Mouse (Mus musculus): ENCODE data around the gene 1700067K01Rik. TPM values are rescaled to one million over a fixed set of nuclear protein-coding genes. Genes with fewer than 3 reads are reported as not detected.
A peak's percentile ranks its signal among the peaks of the same experiment; 100 is the strongest.

1700067K01Rik gene
- total RNA-seq (2021), result under 1 TPM; 0.42 to 0.53 TPM
- long read RNA-seq, experiment 1, partial matches to known transcripts, result 0 of 7 reads
- long read RNA-seq, experiment 1, other reads (novel, unspliced or antisense), result 7 of 7 reads
- long read RNA-seq, experiment 2, partial matches to known transcripts, result 0 of 3 reads
- long read RNA-seq, experiment 2, other reads (novel, unspliced or antisense), result 3 of 3 reads

DNA sequence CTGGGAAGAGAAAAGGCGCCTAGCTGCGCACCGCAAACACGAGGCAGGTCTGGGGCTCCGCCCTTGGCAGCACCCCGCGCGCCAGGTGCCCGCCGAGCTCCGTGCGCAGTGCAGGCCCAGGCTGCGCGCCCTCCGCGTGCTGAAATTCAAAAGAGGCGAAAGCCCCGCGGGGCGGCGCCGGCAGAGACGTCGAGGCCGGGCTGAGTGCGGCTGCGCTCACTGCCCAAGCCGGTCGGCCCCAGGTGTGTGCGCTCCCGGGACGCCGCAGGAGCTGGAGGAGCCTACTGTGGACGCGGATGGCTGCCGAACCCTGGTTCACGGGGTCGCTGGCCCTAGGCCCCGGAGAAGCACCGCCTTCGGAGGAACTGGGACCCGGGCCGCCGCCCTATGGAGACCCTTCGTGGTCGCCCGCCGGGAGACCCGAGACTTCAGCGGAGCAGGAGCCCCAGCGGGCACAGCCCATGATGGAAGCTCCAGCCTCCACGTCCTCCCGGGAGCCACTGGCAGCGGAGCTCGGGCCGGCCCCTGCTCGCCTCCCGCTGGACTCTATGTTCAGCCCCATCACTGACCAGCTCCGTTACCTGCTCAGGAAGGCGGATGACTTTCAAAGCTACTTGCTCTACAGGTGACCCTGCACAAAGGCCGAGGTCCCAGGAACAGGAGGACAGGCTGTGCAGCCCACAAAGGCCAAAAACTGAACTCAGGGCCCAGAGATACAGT is at the start of gene 1700067K01Rik:
Gene 1700067K01Rik (plus strand): TSS at position 222 of the 720 bp plus-strand sequence.
- DNase-seq (ENCODE audit: low spot score in 2 of 2), result no peak

DNA sequence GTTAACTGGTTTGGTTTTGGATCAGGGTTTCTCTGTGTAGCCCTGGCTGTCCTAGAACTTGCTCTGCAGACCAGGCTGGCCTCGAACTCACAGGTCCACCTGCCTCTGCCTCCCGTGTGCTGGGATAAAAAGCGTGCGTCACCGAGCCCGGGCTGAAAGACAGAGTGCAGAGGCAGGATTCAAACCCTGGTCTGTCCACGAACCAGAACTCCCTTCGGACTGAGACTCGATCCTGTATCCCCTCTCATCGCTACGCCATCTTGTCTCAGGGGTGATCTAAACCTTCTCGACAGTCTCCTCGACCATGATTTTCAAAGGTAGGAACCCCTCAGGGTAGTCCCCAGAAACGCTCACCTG is 46.6 kb upstream of the 1700067K01Rik start:
- DNase-seq (ENCODE audit: low spot score in 2 of 2), result no peak

DNA sequence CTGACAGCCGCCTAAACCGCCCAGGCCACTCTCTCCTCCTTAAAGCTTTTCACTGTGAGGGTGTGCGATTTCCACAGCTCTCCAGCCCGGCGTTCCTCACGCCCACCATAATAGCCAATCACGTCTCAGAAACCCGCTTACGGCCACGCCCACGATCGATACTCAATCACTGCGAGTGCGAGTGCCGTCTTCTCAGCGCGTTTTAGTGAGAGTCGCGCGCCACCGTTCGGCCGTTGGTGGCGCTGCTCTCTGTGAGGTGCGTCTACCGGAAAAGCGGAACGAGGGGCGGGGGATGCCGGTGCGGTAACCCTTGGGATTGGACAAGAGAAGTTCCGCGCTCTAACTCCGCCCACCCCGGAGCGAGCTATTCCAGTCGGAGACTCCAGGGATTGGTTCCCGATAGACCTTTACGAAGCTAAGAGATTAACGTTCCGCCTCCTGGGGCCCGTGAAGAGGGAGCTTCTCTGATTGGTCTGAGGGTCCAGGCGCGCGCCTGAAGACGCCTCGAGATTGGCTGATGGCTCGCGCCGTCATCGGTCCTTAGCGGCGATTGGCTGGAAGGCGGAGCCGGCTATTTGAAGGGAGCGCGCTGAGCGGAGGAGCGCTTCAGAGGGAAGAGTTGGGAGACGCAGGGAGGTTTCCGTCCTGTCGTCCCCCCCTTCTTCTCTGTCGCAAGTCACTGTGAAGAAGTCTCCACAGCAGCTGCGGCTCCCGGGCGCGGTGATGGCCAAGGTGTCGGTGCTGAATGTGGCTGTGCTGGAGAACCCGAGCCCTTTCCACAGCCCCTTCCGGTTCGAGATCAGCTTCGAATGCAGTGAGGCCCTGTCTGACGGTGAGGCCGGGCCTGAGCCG is 46.0 kb upstream of the 1700067K01Rik start, which contains the start of the genes Gm10644 and Asf1b:
Gene Gm10644 (minus strand): TSS at position 100 of the 852 bp plus-strand sequence.
Gene Asf1b (plus strand): TSS at position 402 of the 852 bp plus-strand sequence.
- peak; percentile 97 to 98 for DNase-seq (ENCODE audit: low spot score in 2 of 2)

DNA sequence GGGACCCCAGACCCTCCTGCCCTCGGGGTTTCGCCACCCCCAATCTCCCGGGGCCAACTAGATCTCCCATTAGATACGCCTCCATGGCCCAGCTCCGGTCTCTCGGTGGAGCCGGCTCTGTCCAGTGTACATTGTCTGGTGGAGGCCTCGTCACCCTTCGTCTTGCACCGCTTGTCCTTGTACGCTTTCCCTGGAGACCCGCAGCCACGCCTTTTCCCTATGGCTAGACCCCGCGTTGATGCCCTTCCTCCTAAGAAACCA is 45.4 kb upstream of the 1700067K01Rik start:
- no peak for DNase-seq (ENCODE audit: low spot score in 2 of 2)

DNA sequence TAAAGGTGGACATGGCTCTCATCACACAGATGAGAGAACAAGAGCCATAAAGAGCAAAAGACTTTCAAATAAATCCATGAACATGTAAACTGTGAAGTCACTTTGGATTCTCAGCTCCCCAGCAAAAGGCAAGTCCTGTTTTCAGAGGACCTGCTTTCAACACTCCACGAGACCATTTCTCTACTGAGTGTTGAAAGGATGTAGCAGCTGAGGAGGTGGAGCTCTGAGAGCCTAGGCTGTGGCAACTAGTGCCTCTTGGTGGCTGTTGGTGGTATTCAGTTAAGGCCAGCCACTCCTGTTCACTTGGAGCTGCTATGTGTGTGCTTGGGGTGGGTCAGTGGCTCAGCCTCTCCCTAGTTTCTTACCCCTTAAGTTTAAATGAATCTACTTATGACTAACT is 44.5 kb upstream of the 1700067K01Rik start:
- DNase-seq (ENCODE audit: low spot score in 2 of 2), result no peak

DNA sequence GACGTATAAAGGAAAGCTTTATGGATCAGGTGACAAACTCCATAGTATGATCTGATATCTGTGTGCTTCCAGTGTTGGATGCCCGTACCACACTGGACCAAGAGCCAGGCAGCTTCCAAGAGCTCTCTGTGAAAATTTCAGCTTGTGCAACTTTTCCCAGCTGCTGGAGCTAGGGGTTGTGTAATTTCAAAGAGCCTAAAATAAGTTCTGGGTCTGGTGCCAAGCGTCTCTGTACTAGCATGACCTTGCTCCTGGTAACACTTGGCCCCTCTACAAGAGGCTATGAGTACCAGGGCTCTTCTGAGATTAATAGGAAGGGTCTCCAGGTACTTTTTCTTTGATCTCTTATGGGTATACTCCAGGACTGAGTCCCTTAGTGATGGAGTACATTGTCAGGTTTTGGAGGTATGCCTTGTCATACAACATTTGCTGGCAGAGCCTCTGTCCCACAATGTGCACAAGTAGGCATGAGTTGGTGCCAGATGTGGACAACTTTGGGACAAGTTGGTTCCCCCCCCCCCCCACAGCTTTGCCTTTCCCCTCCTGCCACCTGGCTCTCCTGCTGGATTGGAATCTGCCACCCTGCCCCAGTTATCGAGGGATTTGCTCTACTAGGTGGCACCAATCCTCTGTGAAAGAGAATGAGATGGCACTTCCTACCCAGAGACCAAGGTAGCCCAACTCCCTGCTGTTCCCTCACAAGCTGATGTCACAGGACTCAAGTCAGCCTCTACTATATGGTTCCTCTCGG is 37.1 kb upstream of the 1700067K01Rik start:
- no peak for DNase-seq (ENCODE audit: low spot score in 2 of 2)

DNA sequence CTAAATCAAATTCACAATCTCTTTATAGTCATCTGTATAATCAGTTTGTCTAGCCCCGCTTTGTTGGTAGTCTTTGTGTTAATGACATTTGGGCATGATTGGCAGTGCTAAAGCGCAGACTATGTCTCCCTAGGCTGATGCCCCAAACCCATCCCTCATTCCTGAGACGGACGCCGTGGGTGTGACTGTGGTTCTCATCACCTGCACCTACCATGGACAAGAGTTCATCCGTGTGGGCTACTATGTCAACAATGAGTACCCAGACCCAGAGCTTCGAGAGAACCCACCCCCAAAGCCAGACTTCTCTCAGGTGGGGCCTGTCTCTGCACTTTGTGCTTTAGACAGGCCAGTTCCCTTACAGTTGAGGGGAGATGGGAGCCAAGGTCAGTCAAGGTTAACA is 33.6 kb upstream of the 1700067K01Rik start:
- no peak for DNase-seq (ENCODE audit: low spot score in 2 of 2)

DNA sequence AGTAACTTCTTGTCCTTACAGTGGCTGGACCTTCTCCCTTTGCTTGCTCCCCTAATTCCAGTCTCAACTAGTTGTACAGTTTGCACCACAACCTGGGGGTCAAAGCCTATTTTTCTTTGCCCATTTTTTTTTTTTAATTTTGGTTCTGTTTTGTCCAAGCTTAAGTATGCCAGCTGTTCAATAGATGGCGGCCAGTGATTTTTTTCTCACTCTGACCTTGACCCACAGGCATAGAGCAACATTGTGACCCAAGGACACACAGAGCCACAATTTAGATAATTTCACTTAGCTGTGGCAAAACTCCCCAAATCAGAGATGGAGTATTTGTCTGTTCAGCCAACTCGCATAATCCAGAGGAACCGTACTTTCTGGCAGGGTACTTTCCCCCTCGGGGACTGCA is 30.2 kb upstream of the 1700067K01Rik start:
- no peak for DNase-seq (ENCODE audit: low spot score in 2 of 2)

DNA sequence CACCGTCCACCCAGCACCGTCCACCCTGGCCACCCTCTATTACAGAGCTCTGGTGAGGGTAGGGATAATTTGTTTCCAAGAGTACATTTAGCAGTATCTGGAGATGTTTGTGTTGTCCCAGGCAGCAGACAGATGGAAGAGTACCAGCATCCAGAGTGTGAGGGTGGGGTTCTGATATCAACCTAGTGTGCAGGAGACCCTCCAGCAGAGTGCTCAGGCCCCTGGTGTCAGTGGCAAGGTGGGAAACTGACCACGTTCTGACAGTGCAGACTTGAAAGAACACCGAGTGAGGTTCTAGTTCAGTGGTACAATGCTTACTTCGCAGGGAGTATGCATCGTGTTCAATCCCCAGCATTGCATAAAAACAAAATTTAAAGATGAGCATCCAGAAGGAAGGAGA is 29.6 kb upstream of the 1700067K01Rik start:
- no peak for DNase-seq (ENCODE audit: low spot score in 2 of 2)

DNA sequence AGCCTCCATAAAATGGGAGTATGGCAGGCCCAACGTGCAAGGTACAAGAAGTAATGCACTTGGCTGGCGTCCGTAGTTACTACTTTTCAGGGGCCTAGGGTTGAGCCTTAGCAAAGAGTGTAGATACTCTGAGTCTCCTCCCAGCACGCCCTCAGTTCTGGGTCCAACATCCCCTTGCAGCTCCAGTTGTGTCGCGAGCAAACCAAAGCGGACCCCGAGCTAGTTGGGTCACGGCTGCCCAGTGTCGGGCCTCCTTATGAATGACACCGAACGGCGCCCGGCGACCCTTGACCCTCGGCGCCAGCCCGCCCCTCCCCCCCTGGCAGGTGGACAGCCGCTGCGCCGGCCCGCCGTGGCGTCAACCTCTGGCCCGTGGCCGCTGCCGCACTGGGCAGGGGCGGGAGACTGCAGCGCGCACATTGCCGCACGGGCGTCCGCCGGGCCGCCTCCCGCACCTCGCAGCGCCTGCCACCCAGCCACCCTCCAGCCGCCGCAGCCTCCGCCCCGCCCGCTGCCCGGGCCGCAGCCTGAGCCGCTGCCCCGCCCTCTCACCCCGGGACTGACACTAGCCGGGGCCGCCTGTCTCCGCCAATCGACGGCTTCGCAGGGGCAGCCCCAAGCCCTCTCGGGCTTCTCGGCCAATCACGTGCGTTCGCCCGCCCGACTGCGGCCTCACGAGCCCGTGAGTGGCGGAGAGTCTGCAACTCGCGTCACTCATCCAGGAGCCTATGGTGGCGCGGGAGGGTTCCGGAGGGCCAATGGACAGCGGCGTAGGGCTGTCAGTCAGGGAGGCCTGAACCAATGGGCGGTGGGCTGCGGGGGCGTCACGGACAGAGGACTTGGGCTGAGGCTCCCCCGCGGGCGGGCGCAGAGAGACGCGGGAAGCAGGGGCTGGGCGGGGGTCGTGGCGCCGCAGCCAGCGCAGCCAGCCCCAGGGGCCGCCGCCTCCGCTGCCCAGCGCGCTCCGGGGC is 28.9 kb upstream of the 1700067K01Rik start, which contains the start of gene Prkaca:
Gene Prkaca (plus strand): TSS at position 844 of the 971 bp plus-strand sequence.
- DNase-seq (ENCODE audit: low spot score in 2 of 2), result peak; percentile 99

DNA sequence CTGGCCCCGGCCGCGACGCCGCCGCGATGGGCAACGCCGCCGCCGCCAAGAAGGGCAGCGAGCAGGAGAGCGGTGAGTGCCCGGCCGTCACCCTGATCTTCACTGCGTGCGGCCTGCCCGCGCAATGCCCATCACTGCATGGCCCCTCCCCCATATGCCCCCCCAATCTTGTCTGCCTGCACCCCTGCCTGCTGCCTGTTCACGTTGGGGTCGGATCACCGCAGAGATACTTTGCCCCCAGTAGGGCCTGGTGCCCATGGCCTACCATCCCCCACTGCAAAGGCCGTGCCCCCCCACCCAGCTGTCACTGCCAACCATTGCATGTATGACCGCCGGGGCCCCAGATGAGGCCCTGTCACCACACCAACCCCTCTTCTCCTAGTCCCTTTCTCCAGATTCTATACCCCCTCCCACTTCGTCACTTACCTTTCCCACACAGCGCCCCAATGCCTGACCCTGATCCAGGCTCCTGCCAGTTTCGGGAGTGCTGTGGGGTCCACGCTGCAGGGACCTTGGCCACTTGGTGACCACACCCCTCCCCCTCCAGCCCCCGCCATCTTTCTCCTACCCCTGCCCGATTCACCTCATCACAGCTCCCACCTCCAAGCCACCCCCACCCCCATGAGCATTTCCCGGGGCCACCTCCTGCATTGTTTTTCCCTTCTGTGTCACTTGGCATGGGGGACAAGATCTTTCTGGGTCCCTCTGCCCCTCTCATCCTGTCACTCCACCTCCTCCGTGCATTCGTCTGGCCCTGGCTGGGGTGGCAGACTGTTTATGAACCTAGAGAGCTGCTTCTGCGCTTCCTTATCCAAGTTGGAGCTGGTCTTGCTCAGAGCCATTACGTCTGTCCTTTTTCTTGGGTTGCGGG is 27.9 kb upstream of the 1700067K01Rik start:
- DNase-seq (ENCODE audit: low spot score in 2 of 2), result no peak

DNA sequence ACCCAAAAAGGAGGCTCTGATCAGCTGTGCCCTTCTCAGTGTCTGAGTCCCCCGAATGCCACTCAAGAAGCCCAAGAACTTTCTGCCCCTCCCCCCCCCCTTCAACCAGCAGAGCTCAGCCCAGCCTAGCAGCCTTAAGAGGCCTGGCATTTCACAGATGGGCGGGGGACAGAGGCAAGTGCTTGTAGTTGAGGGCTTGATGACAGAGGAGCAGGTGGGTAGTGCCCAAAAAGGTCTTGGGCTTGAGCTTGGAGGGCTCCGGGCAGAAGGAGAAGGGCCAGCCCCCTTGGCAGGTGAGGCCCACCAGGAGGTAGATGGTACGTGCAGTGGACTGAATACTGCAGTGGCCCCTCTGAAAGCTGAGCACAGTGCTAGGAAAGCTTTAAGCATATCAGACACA is 26.8 kb upstream of the 1700067K01Rik start:
- no peak for DNase-seq (ENCODE audit: low spot score in 2 of 2)

DNA sequence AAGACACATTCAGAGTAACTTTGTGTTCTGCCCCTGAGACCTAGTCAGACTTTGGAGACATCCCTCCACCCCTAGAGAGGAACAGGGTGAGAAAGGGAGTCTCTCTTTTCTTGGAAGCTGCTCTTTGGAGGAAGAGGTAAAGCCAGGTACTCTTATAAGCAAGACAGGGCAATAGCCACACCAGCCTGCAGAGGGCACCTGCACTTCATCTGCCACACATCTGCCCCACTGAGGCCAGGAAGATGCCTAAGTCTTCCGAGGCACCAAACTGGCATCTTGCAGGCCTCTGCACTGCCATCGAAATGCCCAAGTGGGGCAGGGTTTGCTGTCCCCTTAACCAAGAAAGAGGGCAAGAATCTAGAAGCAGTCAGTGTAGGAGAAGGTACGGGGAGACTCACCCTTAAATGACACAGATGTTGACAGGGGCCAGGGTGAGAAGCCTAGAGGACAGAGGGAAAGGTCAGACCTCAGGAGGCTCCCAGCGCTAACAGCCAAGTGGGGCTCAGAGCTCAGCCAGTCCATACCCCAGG is 25.1 kb upstream of the 1700067K01Rik start:
- DNase-seq (ENCODE audit: low spot score in 2 of 2), result no peak

DNA sequence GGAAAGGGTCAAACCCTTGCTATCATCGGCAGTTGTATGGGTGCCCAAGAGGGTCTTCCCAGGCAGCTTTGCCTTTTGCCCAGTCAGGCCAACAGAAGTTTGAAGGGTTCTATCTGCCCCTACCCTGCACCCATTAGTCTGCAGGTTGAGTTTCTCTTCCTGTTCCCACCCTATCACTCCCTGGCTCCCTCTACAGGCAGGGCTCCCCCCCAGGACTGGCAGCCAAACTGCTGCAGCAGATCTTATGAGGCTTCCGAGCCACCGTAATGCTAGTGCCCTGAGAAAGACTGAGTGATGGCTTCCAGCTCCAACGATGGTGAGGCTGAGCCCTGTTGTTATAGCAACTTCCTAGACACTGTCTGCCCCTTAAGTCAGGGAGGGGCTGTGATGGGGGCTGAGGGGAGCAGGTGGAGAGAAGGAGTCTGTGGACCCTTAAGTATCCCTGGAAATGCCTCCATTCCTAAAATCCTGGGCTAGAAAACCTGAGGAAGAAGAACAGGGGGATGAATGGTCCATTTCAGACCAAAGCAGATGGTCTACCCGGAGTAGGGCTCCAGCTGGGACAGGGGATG is 24.4 kb upstream of the 1700067K01Rik start:
- DNase-seq (ENCODE audit: low spot score in 2 of 2), result no peak

DNA sequence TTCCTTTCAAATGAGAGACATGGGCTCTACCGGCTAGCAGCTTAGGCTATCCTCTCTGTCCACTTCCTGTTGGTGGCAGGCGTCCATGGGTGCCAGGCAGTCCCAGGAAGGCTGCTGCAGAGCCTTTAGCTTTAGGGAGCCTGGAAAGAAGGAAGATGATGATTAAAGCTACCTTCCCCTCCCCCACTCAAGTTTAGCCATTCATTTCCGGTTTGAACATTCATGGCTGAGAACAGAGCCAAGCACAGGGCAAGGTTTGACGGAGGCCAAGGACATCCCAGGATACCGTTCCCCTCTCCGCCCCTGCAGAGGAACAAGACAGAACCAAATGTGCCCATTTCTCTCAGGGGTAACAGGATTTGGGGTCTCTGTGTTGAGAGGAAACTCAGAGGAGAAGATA is 23.7 kb upstream of the 1700067K01Rik start:
- no peak for DNase-seq (ENCODE audit: low spot score in 2 of 2)

DNA sequence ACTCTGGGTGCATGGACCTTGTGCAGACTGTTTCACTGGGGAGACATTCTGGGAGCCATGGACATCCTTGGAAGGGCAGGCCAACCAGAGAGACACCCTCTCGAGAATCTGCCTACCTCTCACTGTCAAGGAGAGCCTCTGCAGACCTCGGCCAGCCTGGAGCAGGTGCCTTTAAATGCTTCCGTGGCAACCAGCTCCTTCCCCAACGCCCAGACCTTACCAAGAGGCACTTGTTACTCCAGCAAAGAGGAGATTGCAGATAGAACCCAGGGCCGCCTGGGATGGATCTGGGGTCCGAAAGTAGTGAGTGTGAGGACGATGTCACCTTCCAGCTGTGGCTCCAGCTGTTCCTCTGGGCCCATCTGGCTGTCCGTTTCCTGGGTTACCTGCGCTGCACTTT is 23.1 kb upstream of the 1700067K01Rik start:
- no peak for DNase-seq (ENCODE audit: low spot score in 2 of 2)

DNA sequence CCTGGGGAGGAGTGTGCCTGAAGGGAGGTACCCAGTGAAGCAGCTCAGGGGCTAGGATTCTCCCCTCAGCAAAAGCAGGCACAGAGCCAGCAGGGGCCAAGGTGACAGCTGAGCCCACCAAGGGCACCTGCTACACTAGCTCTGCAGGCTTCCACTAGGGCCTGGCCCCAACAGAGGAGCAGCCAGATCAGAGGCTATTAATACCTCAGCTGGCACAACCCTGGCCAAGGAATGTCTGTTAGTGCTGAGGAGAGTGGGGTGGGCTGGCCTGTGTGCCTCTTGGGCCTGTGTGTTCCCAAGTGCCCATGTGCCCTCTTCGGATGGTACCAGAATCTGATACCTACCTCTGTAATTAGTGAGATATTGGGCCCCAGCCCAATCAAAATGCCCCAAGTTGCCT is 21.1 kb upstream of the 1700067K01Rik start:
- DNase-seq (ENCODE audit: low spot score in 2 of 2), result no peak

DNA sequence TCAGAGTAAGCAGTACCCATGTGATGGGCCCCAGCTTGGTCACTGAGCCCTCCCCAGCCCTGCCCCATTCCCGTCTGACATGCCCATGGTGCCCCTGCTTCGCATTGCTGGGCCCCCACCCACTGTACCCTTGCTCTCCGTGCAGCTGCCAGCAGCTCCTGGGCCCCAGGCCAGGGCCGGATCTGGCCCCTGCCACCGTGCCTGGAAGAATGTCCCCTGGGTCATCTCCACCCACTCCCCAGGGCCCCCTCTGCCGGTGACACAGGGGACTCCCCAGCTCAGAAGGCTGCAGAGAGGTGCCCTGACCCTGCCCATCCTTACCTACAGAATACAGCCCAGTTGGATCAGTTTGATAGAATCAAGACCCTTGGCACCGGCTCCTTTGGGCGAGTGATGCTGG is 20.5 kb upstream of the 1700067K01Rik start:
- DNase-seq (ENCODE audit: low spot score in 2 of 2), result no peak

DNA sequence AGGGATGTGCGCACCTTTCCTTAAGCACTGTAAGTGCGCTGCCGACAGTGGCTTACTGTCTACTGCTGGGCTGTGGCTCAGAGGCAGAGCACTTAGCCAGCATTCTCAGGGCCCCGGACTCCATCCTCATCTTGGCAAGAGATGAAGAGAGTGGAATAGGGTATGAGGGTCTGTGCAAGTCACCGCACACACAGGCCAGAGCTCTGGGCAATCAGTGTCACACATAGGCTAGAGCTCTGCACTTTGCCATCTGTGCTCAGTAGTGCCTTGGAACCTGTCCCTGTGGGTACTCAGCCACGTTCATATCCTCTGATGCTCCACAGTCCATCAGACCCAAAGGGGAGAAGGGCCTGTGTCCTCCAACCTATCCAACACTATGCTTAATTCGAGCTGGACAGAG is 19.8 kb upstream of the 1700067K01Rik start:
- DNase-seq (ENCODE audit: low spot score in 2 of 2), result no peak
